Mouse (Mus musculus) kidney, adult 2 months (tissue): ENCODE data around the gene Rpl36-ps4.

Source experiments
- CTCF ChIP-seq: fragments of 200-500 bp; conservative IDR thresholded peaks from 2 replicates; pipeline ENCODE4 v1.5.1; 2011; ENCODE audit warnings: low read depth, mild to moderate bottlenecking, control low read depth, low read length, moderate library complexity, mixed read lengths; ENCODE audit not compliant: insufficient read depth, insufficient read length
- POLR2A ChIP-seq: fragments of 200-500 bp; IDR thresholded peaks from one replicate; pipeline ENCODE4 v1.6.1; 2011; ENCODE audit warnings: low read depth, low read length, control low read depth

DNA sequence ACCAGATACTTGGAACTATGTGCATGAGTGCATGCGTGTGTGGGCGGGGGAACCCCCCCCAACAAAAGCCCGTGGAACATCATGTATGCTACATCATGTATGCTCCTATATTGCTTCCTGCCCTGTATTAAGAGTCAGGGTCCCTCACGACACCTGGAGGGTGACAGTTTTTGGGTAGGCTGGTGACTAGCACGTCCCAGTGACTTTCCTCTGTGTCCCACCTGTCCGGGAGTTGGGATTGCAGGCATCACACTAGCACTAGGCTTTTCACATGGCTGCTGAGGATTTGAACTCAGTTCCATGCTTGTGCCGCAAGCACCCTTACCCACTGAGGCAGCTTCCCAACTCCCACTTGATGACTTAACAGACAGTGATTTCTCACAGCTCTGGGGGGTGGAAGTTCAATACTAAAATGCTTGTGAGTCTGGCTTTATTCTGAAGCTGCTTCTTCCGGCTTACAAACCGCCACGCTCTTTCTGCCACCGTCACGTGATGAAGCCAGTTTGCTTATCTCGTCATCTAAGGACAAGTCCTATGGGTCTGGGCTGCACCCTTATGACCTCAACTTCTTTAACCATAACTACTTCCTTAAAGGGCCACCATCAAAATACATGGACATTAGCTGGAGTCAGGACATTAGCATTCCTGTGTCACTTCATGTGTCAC lies 49.2 kb upstream of the Rpl36-ps4 start:
- TF ChIP-seq CTCF: no peak
- TF ChIP-seq POLR2A: no peak
